Mouse (Mus musculus) erythroblast, embryonic 14.5 days (primary cell): ENCODE measurements around the gene Hist1h2bn. TPM values are rescaled to one million over a fixed set of nuclear protein-coding genes. Genes with fewer than 3 reads are reported as not detected.
"Not testable (repeated sequence)": the region's sequence is repeated elsewhere in the genome, so short reads cannot be mapped to it uniquely, and the experiment has no call there.

Experiments used
- H3K27me3 ChIP-seq: 2 replicates; pipeline ENCODE4 v1.6.1; 2012; ENCODE audit warnings: inconsistent platforms; ENCODE audit not compliant: control insufficient read depth
- H3K36me3 ChIP-seq: 2 replicates; pipeline ENCODE4 v1.6.1; 2012; ENCODE audit warnings: mild to moderate bottlenecking, inconsistent platforms; ENCODE audit not compliant: control insufficient read depth
- H3K4me1 ChIP-seq: 2 replicates; pipeline ENCODE4 v1.6.1; 2012; ENCODE audit warnings: inconsistent platforms; ENCODE audit not compliant: control insufficient read depth
- H3K4me3 ChIP-seq: replicated peaks from 2 replicates; pipeline ENCODE3; 2012; ENCODE audit warnings: moderate library complexity, mild to moderate bottlenecking, inconsistent platforms
- H3K9me3 ChIP-seq: 2 replicates; pipeline ENCODE4 v1.6.1; 2012; ENCODE audit warnings: low read length, inconsistent platforms, mixed read lengths; ENCODE audit not compliant: control insufficient read depth
- GATA1 ChIP-seq: IDR thresholded peaks from 2 replicates; pipeline ENCODE4 v1.6.1; 2012; ENCODE audit warnings: low read length, inconsistent platforms, mixed read lengths
- TAL1 ChIP-seq: IDR thresholded peaks from 3 replicates; pipeline ENCODE4 v1.6.1; 2012; ENCODE audit warnings: low read length, inconsistent platforms, mixed read lengths
- polyA plus RNA-seq: library from polyadenylated mRNA; stranded (reverse); fragments of >175 nt; gene quantifications from 2 replicates; pipeline ENCODE4 v1.2.3, GENCODE M21; 2012

Gene Hist1h2bn
- polyA plus RNA-seq, result 2.7 and 5.2 TPM in 2 replicates

- not testable (repeated sequence) for H3K27me3 ChIP-seq, H3K9me3 ChIP-seq
- Histone ChIP-seq H3K4me3 (peak within 1 kb of the TSS; percentile 65), H3K36me3 (peaks cover 14% of the 10 kb centered on the region), H3K4me1 (peaks cover 49% of the 10 kb centered on the region)
- 0 out of 2 replicates have a peak, but pooled peaks have one; percentile 21 for TF ChIP-seq GATA1
These were observed at the start of gene Hist1h2bn, which contains the start of gene Hist1h2ak for GRCm38 (mm10) chr13:21753524-21754285. Gene Hist1h2bn, plus strand, starts transcription at chr13:21754123. Gene Hist1h2ak, minus strand, starts transcription at chr13:21753827.

DNA sequence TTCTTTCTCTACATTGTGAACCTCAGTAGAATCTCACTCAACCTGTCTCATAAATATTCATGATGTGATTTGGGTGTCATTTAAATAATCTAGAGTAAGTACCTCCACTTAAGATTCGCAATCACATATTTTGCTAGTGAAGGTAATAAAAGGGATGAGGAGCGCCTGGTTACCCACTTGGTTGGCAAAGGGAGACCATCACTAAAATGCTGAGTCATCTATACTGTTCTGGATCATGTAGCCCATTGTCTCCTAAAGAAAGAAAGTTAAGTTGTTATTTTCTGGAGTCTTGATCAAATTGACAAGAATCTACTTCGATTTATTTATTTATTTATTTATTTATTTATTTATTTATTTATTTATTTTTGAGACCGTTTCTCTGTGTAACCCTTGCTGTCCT, 47.3 kb upstream of the Hist1h2bn start:
- H3K9me3 ChIP-seq, result no peaks in the 10 kb centered on the region
- TF ChIP-seq GATA1 (no peak), TAL1 (no peak)
- no peaks in the 10 kb centered on the region for H3K36me3 ChIP-seq
- H3K4me3 ChIP-seq, result no peak overlapping the region
- peaks cover 6% of the 10 kb centered on the region for H3K27me3 ChIP-seq
- peaks cover 15% of the 10 kb centered on the region for H3K4me1 ChIP-seq

- Histone ChIP-seq H3K4me3 (peak overlapping the region; percentile 86), H3K9me3 (no peaks in the 10 kb centered on the region), H3K36me3 (no peaks in the 10 kb centered on the region), H3K27me3 (peaks cover 2% of the 10 kb centered on the region), H3K4me1 (peaks cover 33% of the 10 kb centered on the region)
- TF ChIP-seq TAL1, result no peak
- TF ChIP-seq GATA1, result no peak
These were observed 43.8 kb upstream of the Hist1h2bn start for GRCm38 (mm10) chr13:21710031-21710711.

DNA sequence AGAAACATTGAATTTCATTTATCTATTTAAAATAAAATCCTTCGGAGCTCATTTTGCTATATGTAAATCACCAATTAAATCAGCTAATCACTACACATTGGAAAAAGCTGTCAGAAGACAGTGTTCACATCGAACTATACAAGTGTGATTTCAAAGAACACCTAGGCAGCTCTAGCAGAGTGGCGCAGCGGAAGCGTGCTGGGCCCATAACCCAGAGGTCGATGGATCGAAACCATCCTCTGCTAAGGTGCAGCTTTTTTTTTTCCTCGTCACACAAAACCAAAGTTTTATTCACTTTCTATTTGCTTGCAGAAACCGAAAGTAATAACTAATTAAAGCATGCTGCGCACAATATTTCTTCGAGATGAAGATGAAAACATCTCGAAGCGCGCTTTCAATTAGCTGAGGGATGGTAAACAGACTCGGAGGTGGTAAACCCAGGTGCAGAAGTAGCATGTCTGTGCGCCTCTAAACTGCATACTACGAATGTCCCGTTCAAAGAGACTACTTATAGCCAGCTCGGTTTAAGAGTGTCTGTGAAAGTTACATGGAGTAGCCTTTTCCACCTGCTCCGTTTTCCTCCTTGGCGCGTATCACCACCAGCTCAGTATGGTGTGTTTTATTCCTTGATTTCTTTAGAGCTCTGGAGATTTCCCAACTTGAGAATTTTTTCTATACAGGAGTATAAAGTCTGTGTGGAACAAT, 43.0 kb upstream of the Hist1h2bn start:
- Histone ChIP-seq H3K27me3 (no peaks in the 10 kb centered on the region), H3K36me3 (no peaks in the 10 kb centered on the region), H3K4me3 (peak overlapping the region; percentile 86), H3K4me1 (peaks cover 38% of the 10 kb centered on the region), H3K9me3 (no peaks in the 10 kb centered on the region)
- TF ChIP-seq TAL1 (no peak), GATA1 (no peak)

- Histone ChIP-seq H3K9me3 (no peaks in the 10 kb centered on the region), H3K4me3 (peak overlapping the region; percentile 86), H3K27me3 (no peaks in the 10 kb centered on the region), H3K4me1 (peaks cover 39% of the 10 kb centered on the region), H3K36me3 (no peaks in the 10 kb centered on the region)
- TF ChIP-seq GATA1 (no peak), TAL1 (no peak)
These were observed 42.2 kb upstream of the Hist1h2bn start for GRCm38 (mm10) chr13:21711698-21712097.

- H3K36me3 ChIP-seq, result no peaks in the 10 kb centered on the region; the same call in 1 of the 2 replicates
- H3K4me3 ChIP-seq, result peak overlapping the region; percentile 78
- peaks cover 63% of the 10 kb centered on the region for H3K4me1 ChIP-seq
- no peak for TF ChIP-seq TAL1
- no peak for TF ChIP-seq GATA1
- H3K27me3 ChIP-seq, result no peaks in the 10 kb centered on the region
- H3K9me3 ChIP-seq, result no peaks in the 10 kb centered on the region
These were observed 39.2 kb upstream of the Hist1h2bn start for GRCm38 (mm10) chr13:21714725-21715124.

DNA sequence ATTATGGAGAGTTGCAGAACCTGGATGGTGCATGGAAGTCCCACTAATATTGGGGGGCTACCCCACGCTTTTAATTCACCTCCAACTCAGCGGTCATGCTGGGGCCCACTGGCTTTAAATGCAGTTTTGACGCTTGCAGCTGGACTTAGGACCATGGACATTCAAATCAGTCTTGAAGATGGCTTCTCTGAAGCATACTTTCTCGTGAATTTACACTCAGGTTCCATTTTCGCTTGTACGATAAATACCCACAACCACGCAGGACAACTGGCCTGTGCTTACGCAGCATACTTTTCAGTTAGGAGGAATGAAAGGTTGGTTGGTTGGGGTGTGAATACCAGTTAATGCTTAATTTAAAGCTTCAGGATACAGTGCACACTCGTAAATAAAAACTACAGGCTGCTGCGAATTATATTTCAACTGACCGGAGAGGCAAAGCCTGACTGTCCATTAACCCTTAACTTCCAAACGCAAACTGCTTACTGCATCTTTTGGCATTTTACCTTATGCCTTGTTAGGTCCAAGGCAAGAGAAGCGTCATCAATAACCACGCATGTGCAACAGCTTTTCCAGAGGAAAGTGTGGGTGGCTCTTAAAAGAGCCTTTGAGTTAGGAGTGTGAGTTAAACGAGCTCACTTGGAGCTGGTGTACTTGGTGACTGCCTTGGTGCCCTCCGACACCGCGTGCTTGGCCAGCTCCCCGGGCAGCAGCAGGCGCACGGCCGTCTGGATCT, 38.6 kb upstream of the Hist1h2bn start:
- no peaks in the 10 kb centered on the region for H3K9me3 ChIP-seq
- no peaks in the 10 kb centered on the region; the same call in 1 of the 2 replicates for H3K36me3 ChIP-seq
- H3K27me3 ChIP-seq, result no peaks in the 10 kb centered on the region
- peak overlapping the region; percentile 78 for H3K4me3 ChIP-seq
- peaks cover 64% of the 10 kb centered on the region for H3K4me1 ChIP-seq
- TF ChIP-seq TAL1 (no peak), GATA1 (no peak)

- H3K4me3 ChIP-seq, result peak within 1 kb of the TSS; percentile 78
These were observed 37.9 kb upstream of the Hist1h2bn start, which contains the start of the genes Hist1h2bl and Hist1h2ai for GRCm38 (mm10) chr13:21715864-21716539. Gene Hist1h2bl, minus strand, starts transcription at chr13:21716143. Gene Hist1h2ai, plus strand, starts transcription at chr13:21716422.

DNA sequence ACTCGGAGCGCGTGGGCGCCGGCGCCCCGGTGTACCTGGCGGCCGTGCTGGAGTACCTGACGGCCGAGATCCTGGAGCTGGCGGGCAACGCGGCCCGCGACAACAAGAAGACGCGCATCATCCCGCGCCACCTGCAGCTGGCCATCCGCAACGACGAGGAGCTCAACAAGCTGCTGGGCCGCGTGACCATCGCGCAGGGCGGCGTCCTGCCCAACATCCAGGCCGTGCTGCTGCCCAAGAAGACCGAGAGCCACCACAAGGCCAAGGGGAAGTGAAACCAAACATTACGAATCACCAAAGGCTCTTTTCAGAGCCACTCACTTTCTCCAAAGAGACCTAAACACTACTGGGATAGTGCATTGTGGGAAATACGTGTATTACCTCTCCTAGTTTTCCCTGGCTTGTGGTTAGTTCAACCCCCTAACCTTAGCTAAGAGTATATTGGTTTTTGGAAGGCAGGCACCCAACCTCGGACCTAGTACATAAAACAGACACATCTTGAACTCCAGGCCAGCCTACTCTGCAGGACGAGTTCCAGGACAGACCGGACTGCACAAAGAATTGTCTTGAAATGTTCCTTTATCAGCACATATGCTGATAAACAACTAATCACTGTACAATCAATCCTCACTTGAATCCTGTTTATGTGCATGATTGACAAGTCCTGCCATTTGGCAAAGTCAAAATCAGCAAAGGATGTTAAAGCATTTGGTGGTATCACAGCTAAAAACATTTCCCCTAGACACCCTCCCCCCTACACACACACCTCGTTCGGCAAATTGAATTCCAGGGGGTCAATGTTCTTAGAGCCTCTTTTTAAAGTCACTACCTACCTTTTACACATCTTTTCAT, 37.2 kb upstream of the Hist1h2bn start:
- H3K27me3 ChIP-seq, H3K36me3 ChIP-seq, H3K9me3 ChIP-seq: not testable (repeated sequence)
- peak overlapping the region; percentile 71 for H3K4me3 ChIP-seq
- H3K4me1 ChIP-seq, result peaks cover 60% of the 10 kb centered on the region

More at GRCm38 (mm10) chr13:21715864-21716539, 37.9 kb upstream of the Hist1h2bn start, which contains the start of the genes Hist1h2bl and Hist1h2ai:
- not testable (repeated sequence) for H3K27me3 ChIP-seq, H3K36me3 ChIP-seq, H3K9me3 ChIP-seq
- peaks cover 67% of the 10 kb centered on the region for H3K4me1 ChIP-seq

GRCm38 (mm10) chr13:21717397-21718357, 36.2 kb upstream of the Hist1h2bn start, which contains the start of gene Hist1h3h:
Gene Hist1h3h, plus strand, starts transcription at chr13:21717659.
- H3K27me3 ChIP-seq, H3K9me3 ChIP-seq, H3K36me3 ChIP-seq: not testable (repeated sequence)
- Histone ChIP-seq H3K4me3 (peak within 1 kb of the TSS; percentile 79), H3K4me1 (peaks cover 62% of the 10 kb centered on the region)
